Mouse (Mus musculus): Measurements from ENCODE around the gene Rnf11.

Rnf11 gene

GRCm38 (mm10) chr4:109484621-109485020, at the start of gene Rnf11:
Gene Rnf11 (minus strand): TSS chr4:109484728.
- in situ Hi-C loops (cut with MboI, MseI) = no loop called here

DNA sequence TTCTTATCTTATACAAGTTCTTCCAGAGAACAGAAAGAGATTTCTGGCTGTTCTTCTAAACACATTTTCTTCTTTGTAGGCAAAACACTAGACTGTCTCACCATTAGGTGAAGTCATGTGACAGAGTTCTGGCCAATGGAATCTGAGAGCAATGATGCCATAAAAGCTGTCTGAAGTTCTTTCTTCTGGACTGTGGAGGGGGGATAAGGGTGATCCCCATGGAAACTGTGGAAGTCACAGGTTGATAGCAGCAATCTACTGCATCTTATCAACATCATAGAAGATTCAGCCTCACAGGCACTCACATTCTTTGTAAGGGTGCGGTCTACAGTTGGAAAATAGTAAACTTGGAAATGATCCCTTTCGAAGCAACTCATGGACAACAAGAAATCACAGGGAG, 46.6 kb upstream of the Rnf11 start, which contains the start of gene 4930522H14Rik:
4930522H14Rik (minus strand) TSS at position 187 of the 400 bp plus-strand sequence.
- in situ Hi-C loops (cut with MboI, MseI) = no loop called here

- in situ Hi-C loops (cut with MboI, MseI) = no loop called here
These were observed 45.8 kb upstream of the Rnf11 start for GRCm38 (mm10) chr4:109530245-109530816.

GRCm38 (mm10) chr4:109504885-109505284, 20.4 kb upstream of the Rnf11 start:
- in situ Hi-C loops (cut with MboI, MseI) = loop anchor here (5.0 to 10.0 kb wide), 2 partner anchors 67 to 220 kb away; no protein-coding TSS in a partner anchor

DNA sequence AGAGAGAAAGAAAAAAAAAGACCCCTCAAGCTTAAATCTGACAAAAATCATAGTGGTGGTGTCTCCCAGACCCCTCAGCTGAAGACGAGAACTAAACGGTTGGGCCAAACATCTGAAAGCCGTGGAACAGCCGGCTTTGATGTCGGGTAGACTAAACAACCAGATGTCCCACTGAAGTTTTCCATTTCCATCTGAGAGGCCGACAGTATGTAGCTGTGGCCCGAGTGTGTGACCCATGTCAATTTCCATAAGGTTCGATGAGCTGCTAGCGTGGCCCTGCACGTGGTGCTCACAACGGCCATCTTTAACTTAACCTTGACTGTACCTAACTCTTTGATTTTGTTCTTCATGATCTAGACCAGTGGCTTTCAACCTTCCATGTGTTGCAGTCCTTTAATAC, 13.9 kb upstream of the Rnf11 start:
- in situ Hi-C loops (cut with MboI, MseI) = no loop called here

- in situ Hi-C loops (cut with MboI, MseI) = no loop called here
These were observed 9.1 kb upstream of the Rnf11 start for GRCm38 (mm10) chr4:109493581-109493980.

DNA sequence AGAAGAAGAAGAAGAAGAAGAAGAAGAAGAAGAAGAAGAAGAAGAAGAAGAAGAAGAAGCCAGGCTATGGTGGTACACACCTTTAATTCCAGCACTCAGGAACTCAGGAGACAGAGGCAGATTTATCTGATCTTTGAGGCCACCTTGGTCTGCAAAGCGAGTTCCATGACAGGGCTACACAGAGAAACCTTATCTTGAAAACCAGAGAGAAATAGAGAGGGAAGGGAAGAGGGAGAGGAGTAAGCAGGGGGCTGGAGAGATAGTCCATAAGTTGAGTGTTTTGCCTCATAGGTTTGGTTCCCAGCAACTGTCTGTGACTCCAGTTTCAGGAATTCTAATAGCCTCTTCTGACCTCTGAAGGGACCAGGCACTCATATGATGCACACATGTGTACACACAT, 4.3 kb upstream of the Rnf11 start:
- in situ Hi-C loops (cut with MboI, MseI) = no loop called here

DNA sequence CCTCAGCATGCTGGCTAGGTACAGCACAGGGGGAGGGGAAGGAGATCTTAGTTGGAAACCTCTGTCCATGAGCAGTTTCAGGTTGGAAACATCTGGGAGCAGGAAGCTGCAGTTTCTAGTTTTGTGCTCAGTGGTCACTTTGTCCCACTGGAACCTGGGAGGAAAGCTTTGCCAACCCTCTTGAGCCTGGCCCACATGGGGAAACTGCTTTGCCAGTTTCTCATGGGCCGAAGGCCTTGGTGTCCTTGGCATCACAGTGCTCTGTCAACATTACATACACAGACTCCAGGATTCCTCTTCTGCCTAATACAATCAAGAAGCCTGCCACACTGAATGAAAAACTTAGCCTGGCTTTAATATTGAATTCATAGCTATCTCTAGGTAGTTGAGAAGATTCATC, 1.8 kb downstream of the Rnf11 start:
- in situ Hi-C loops (cut with MboI, MseI) = no loop called here

- in situ Hi-C loops (cut with MboI, MseI) = no loop called here
These were observed 3.1 kb downstream of the Rnf11 start for GRCm38 (mm10) chr4:109481424-109481823.

DNA sequence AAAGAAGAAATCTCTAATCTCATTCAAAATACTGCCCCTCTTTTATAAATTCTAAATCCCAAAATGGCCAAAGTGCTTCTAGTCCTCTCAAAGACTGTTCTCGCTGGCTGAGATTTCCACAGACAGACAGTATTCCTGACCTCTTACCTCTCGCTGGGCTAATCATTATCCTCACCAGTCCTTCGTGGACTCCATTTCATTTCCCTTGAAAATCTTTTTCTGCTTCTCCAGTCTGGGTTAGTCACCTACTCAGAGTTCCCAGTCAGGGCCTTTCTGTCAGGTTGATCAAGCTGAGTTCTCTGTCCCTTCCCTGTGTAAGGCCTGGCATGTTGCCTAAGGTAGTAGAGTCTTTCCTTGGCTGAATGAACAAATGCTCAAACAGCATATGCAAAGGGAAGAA, 7.1 kb downstream of the Rnf11 start:
- in situ Hi-C loops (cut with MboI, MseI) = no loop called here

- in situ Hi-C loops (cut with MboI, MseI) = no loop called here
These were observed 7.9 kb downstream of the Rnf11 start for GRCm38 (mm10) chr4:109476554-109477014.

- in situ Hi-C loops (cut with MboI, MseI) = no loop called here
These were observed 8.7 kb downstream of the Rnf11 start for GRCm38 (mm10) chr4:109475577-109476553.

- in situ Hi-C loops (cut with MboI, MseI) = no loop called here
These were observed 9.4 kb downstream of the Rnf11 start for GRCm38 (mm10) chr4:109475078-109475477.

- in situ Hi-C loops (cut with MboI, MseI) = no loop called here
These were observed 12.0 kb downstream of the Rnf11 start for GRCm38 (mm10) chr4:109472566-109472965.

- in situ Hi-C loops (cut with MboI, MseI) = no loop called here
These were observed 12.9 kb downstream of the Rnf11 start for GRCm38 (mm10) chr4:109471606-109472005.

DNA sequence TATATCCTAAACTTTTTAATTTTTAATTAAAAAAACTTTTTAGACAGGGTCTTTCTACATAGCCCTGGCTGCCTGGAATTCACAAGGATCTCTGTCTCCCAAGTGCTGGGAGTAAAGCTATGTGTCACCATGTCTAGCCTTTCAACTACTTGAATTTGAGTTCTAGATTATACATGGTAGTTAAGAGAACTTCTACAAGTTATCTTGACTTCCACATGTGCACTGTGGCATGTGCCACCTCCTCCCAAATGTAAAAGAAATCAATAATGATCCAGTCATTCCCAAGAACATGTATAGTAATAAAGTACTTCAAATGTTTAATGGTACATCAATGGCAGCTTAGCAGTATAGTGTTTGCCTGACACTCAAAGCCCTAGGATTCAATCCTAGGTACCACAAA, 16.8 kb downstream of the Rnf11 start:
- in situ Hi-C loops (cut with MboI, MseI) = no loop called here

- in situ Hi-C loops (cut with MboI, MseI) = no loop called here
These were observed 20.6 kb downstream of the Rnf11 start for GRCm38 (mm10) chr4:109463892-109464291.

- in situ Hi-C loops (cut with MboI, MseI) = no loop called here
These were observed 23.9 kb downstream of the Rnf11 start for GRCm38 (mm10) chr4:109460421-109461179.

- in situ Hi-C loops (cut with MboI, MseI) = no loop called here
These were observed 27.7 kb downstream of the Rnf11 start for GRCm38 (mm10) chr4:109456821-109457220.

GRCm38 (mm10) chr4:109448531-109448930, 36.0 kb downstream of the Rnf11 start:
- in situ Hi-C loops (cut with MboI, MseI) = no loop called here

DNA sequence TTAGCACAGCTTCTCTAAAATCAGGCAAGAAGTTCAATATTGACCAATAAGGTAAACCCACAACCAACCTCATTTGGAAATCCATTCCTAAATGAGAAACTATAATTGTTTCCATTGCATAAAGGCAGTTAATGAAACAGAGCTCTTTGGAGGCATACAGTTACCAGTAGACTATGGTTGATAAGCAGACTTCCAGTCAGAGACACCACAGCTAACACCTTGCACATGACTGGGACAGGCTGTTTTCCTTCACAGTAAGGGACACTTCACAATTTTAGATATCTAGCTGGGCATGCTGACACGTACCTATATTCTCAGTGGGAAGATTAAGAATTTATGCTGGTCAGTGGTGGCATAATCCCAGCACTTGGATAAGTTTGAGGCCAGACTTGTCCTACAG, 38.6 kb downstream of the Rnf11 start:
- in situ Hi-C loops (cut with MboI, MseI) = no loop called here

DNA sequence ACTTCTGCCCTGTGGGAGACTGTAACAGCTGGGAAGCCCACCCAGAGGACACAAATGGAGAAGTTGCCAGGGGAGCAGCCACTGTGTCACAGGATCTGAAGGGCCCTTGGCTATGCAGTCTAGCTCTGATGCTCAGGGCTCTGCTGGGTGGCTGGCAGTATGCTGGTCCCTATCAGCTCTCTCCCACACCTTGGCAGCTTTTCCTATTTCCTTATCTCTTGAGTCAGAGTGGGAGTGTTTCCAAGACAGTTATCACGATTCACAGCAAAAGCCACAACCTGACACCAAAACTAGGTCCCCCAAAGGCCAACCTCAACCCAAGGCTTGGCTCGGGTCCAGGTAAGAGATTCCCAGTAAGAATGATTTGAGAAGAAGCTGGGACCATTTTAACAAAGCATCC, 39.1 kb downstream of the Rnf11 start:
- in situ Hi-C loops (cut with MboI, MseI) = no loop called here

Data from regulatory T cell (primary cell).